Mouse (Mus musculus): ENCODE measurements around the gene Matn1. TPM values are rescaled to one million over a fixed set of nuclear protein-coding genes. Genes with fewer than 3 reads are reported as not detected.

The Matn1 gene
- polyA plus RNA-seq, 1 experiment, result 4.1 TPM

GRCm38 (mm10) chr4:130994556-130994955 lies 50.4 kb downstream of the Matn1 start:
- TF ChIP-seq GATA1 (IDR thresholded peaks at IDR 0.05; ENCODE audit: borderline replicate concordance, low read length) (no peak), FLI1 (IDR thresholded peaks at IDR 0.05; ENCODE audit: low read length) (no peak)
- Histone ChIP-seq H3K36me3 (replicated peaks; ENCODE audit: low read length) (no peaks in the 10 kb centered on the region), H3K4me3 (replicated peaks) (no peak overlapping the region), H3K4me1 (no peaks in the 10 kb centered on the region), H3K27me3 (replicated peaks) (peaks cover 5% of the 10 kb centered on the region), H3K9me3 (peaks cover 55% of the 10 kb centered on the region)

GRCm38 (mm10) chr4:130999744-131000527 lies 55.8 kb downstream of the Matn1 start:
- H3K4me1 ChIP-seq, result no peaks in the 10 kb centered on the region
- H3K27me3 ChIP-seq (replicated peaks), result peaks cover 1% of the 10 kb centered on the region
- no peaks in the 10 kb centered on the region for H3K36me3 ChIP-seq (replicated peaks; ENCODE audit: low read length)
- TF ChIP-seq GATA1 (IDR thresholded peaks at IDR 0.05; ENCODE audit: borderline replicate concordance, low read length) (no peak), FLI1 (IDR thresholded peaks at IDR 0.05; ENCODE audit: low read length) (no peak)
- H3K9me3 ChIP-seq, result peaks cover 34% of the 10 kb centered on the region
- H3K4me3 ChIP-seq (replicated peaks), result no peak overlapping the region

GRCm38 (mm10) chr4:131000614-131001178 lies 56.5 kb downstream of the Matn1 start:
- no peak for TF ChIP-seq FLI1 (IDR thresholded peaks at IDR 0.05; ENCODE audit: low read length)
- TF ChIP-seq GATA1 (IDR thresholded peaks at IDR 0.05; ENCODE audit: borderline replicate concordance, low read length), result no peak
- Histone ChIP-seq H3K27me3 (replicated peaks) (peaks cover 1% of the 10 kb centered on the region), H3K9me3 (peaks cover 26% of the 10 kb centered on the region), H3K4me1 (no peaks in the 10 kb centered on the region), H3K36me3 (replicated peaks; ENCODE audit: low read length) (no peaks in the 10 kb centered on the region), H3K4me3 (replicated peaks) (no peak overlapping the region)

Other genes with a start within 250 kb of the Matn1 start
- 52.8 and 57.2 TPM in 2 replicates for gene Sdc3, start 151.8 kb upstream of the Matn1 start, polyA plus RNA-seq (2012; ENCODE audit: insufficient read depth, low replicate concordance)
- gene Laptm5, start 31.3 kb upstream of the Matn1 start, polyA plus RNA-seq (2012; ENCODE audit: insufficient read depth, low replicate concordance), result 2,077 and 24,581 TPM in 2 replicates